13 mouse cellular contexts compared by ENCODE assay signal in genomic region chr15:83991461-83991860, GRCm38 (mm10).
DNase-seq lines count a peak whose midpoint lies in the region; ATAC-seq lines count a peak whose summit lies in the region.
"Had no signal": no experiment of that assay in that cellular context is flagged by ENCODE, and none has a peak within 500 bp of the region (broad histone marks: within the 10 kb centered on the region; RNA-seq: fewer than 3 reads in every experiment).

No protein-coding gene starts in this region.

- WGBS in kidney, embryonic 15.5 days, result 7% methylated on average over 3 of the region's 3 CpGs
- WGBS in kidney, embryonic 14.5 days, result 6% methylated on average over 3 of the region's 3 CpGs
- WGBS in forebrain, embryonic 16.5 days, result 9% methylated on average over 3 of the region's 3 CpGs

- H3K9me3 ChIP-seq in kidney, embryonic 15.5 days (replicated peaks), result no peaks in the 10 kb centered on the region
- H3K9me3 ChIP-seq in kidney, embryonic 14.5 days (ENCODE audit: control insufficient read depth, low read length), result 0 out of 2 replicates have a peak, but pooled peaks cover 2% of the 10 kb centered on the region
- H3K9me3 ChIP-seq in forebrain, embryonic 16.5 days (ENCODE audit: control insufficient read depth, low read length), result no peaks in the 10 kb centered on the region

- ATAC-seq in kidney, embryonic 15.5 days (replicated peaks; ENCODE audit: low FRiP score), result peak; percentile 71; the same call in 1 of the 2 replicates
- ATAC-seq in kidney, embryonic 14.5 days (ENCODE audit: low FRiP score, low TSS enrichment), result no peak
- ATAC-seq in forebrain, embryonic 16.5 days, result no peak
- ATAC-seq: inflammation-experienced regulatory T-cells, adult 6 months; midbrain, embryonic 16.5 days had no signal

- no peak overlapping the region for H3K4me3 ChIP-seq in kidney, embryonic 15.5 days (replicated peaks)
- no peak overlapping the region for H3K4me3 ChIP-seq in kidney, embryonic 14.5 days (ENCODE audit: low read length)
- H3K4me3 ChIP-seq in forebrain, embryonic 16.5 days (replicated peaks; ENCODE audit: low read length), result no peak overlapping the region
- H3K4me3 ChIP-seq: heart, embryonic 13.5 days had no signal

- no peaks in the 10 kb centered on the region for H3K27me3 ChIP-seq in kidney, embryonic 15.5 days
- no peaks in the 10 kb centered on the region for H3K27me3 ChIP-seq in kidney, embryonic 14.5 days (ENCODE audit: control insufficient read depth, insufficient read depth, low read length)
- no peaks in the 10 kb centered on the region for H3K27me3 ChIP-seq in forebrain, embryonic 16.5 days (replicated peaks; ENCODE audit: control insufficient read depth, insufficient read depth, low read length)

- DNase-seq in ZHBTc4 (ENCODE audit: low read depth, low spot score), result peak; percentile 80
- DNase-seq in lung, postnatal 36 days, result peak; percentile 34
- no peak for DNase-seq in thymus, postnatal 36 days
- DNase-seq in layer of hippocampus, postnatal 14 days (ENCODE audit: low spot score in 2 of 2), result no peak
- no peak for DNase-seq in thymus, adult 18-20 months
- DNase-seq: cerebellum, postnatal 36 days had no signal

- no peak overlapping the region for H3K4me2 ChIP-seq in kidney, embryonic 15.5 days
- no peak overlapping the region for H3K4me2 ChIP-seq in kidney, embryonic 14.5 days (replicated peaks; ENCODE audit: low read depth, low read length)
- no peak overlapping the region for H3K4me2 ChIP-seq in forebrain, embryonic 16.5 days (ENCODE audit: low read length)
- H3K4me2 ChIP-seq: heart, embryonic 13.5 days; liver, embryonic 11.5 days had no signal

- peaks cover 15% of the 10 kb centered on the region for H3K4me1 ChIP-seq in kidney, embryonic 15.5 days
- H3K4me1 ChIP-seq in kidney, embryonic 14.5 days (ENCODE audit: control insufficient read depth, insufficient read depth, low read length), result no peaks in the 10 kb centered on the region; the same call in 1 of the 2 replicates
- H3K4me1 ChIP-seq in forebrain, embryonic 16.5 days (replicated peaks; ENCODE audit: control insufficient read depth, insufficient read depth, low read length), result peaks cover 41% of the 10 kb centered on the region

- H3K36me3 ChIP-seq in kidney, embryonic 15.5 days, result no peaks in the 10 kb centered on the region
- no peaks in the 10 kb centered on the region for H3K36me3 ChIP-seq in kidney, embryonic 14.5 days (ENCODE audit: control insufficient read depth, insufficient read depth, low read length)
- no peaks in the 10 kb centered on the region for H3K36me3 ChIP-seq in forebrain, embryonic 16.5 days (ENCODE audit: control insufficient read depth, insufficient read depth)
- H3K36me3 ChIP-seq: heart, embryonic 13.5 days had no signal

- no peak overlapping the region for H3K9ac ChIP-seq in kidney, embryonic 15.5 days
- no peak overlapping the region for H3K9ac ChIP-seq in kidney, embryonic 14.5 days (ENCODE audit: low read depth, low read length)
- no peak overlapping the region for H3K9ac ChIP-seq in forebrain, embryonic 16.5 days (replicated peaks; ENCODE audit: low read depth, low read length)
- H3K9ac ChIP-seq: heart, embryonic 13.5 days had no signal

- no peak overlapping the region for H3K27ac ChIP-seq in kidney, embryonic 15.5 days
- no peak overlapping the region for H3K27ac ChIP-seq in kidney, embryonic 14.5 days (ENCODE audit: low read depth, low read length)
- H3K27ac ChIP-seq in forebrain, embryonic 16.5 days (ENCODE audit: low read length), result peak overlapping the region; percentile 88
- H3K27ac ChIP-seq: heart, embryonic 13.5 days had no signal

Comparison
In these comparisons a context has a peak if more than half of its experiments do, and no peak if none do; other contexts are left out.
1. DNase-seq: peak in ZHBTc4 (single experiment) and lung, postnatal 36 days (single experiment); none in thymus, postnatal 36 days (0 of 2), layer of hippocampus, postnatal 14 days (0 of 2) and thymus, adult 18-20 months (0 of 2).